41 mouse cellular contexts compared by ENCODE assay signal in the genomic region with DNA sequence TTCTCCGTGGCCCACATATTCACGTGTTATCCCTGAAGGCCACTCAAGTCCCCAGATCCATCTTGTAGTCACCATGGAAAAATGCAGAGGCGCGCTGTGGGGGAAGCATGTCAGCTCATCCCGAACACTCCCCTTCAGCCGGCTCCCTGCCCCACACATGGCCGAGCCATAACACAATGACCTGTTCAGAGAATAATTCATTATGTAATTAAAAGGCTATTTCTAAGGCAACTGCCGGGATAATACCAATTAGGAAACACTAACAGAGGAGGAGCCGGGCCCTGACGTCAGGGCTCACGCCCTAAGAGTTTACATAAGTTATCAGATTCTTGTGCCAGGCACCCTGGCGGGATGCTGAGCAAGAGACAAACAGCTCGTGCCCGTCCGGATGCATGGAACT. TPM values are rescaled to one million over a fixed set of nuclear protein-coding genes. Genes with fewer than 3 reads are reported as not detected.
DNase-seq lines count a peak whose midpoint lies in the region; ATAC-seq and TF ChIP-seq lines count a peak whose summit lies in the region.
"Had no signal": no experiment of that assay in that cellular context is flagged by ENCODE, and none has a peak within 500 bp of the region (broad histone marks: within the 10 kb centered on the region; RNA-seq: fewer than 3 reads in every experiment).

No protein-coding gene starts in this region.

- no peak overlapping the region for H3K27ac ChIP-seq in stomach, postnatal 0 days (replicated peaks)
- H3K27ac ChIP-seq: forebrain, embryonic 10.5 days; forebrain, embryonic 15.5 days; heart, embryonic 13.5 days; hindbrain, embryonic 10.5 days; hindbrain, embryonic 15.5 days; liver, embryonic 14.5 days; midbrain, embryonic 13.5 days had no signal

- H3K4me1 ChIP-seq in stomach, postnatal 0 days (replicated peaks; ENCODE audit: control insufficient read depth, insufficient read depth) = no peaks in the 10 kb centered on the region
- H3K4me1 ChIP-seq: forebrain, embryonic 15.5 days; heart, embryonic 13.5 days; hindbrain, embryonic 15.5 days; megakaryocyte, embryonic 14.5 days had no signal

- H3K4me3 ChIP-seq in stomach, postnatal 0 days (ENCODE audit: low read depth, low read length) = no peak overlapping the region
- H3K4me3 ChIP-seq: embryonic facial prominence, embryonic 13.5 days; forebrain, embryonic 10.5 days; forebrain, embryonic 15.5 days; heart, embryonic 13.5 days; hindbrain, embryonic 10.5 days; hindbrain, embryonic 15.5 days; megakaryocyte, embryonic 14.5 days; midbrain, embryonic 13.5 days had no signal

- no peak for ATAC-seq in stomach, postnatal 0 days (ENCODE audit: low FRiP score, low TSS enrichment)
- ATAC-seq: CD4-positive, CD25-positive, alpha-beta regulatory T cell, adult 4 months; forebrain, embryonic 15.5 days; inflammation-experienced regulatory T-cells, adult 6 months; midbrain, embryonic 13.5 days had no signal

- no peak overlapping the region for H3K4me2 ChIP-seq in stomach, postnatal 0 days (replicated peaks; ENCODE audit: low read depth)
- H3K4me2 ChIP-seq: embryonic facial prominence, embryonic 13.5 days; forebrain, embryonic 15.5 days; heart, embryonic 13.5 days; hindbrain, embryonic 15.5 days; midbrain, embryonic 13.5 days had no signal

- DNase-seq in heart, adult 11 months = peak; percentile 93
- DNase-seq in heart, postnatal 10 days = no peak
- peak; percentile 43 for DNase-seq in ovary, postnatal 36 days (ENCODE audit: low spot score)
- no peak for DNase-seq in ovary, postnatal 14 days (ENCODE audit: low spot score)
- peak; percentile 54 for DNase-seq in lung, postnatal 10 days
- peak; percentile 22 for DNase-seq in stomach, postnatal 0 days (ENCODE audit: low spot score)
- DNase-seq in thymus, postnatal 36 days = no peak
- DNase-seq: cerebellum, adult 18-20 months; cerebellum, postnatal 10 days; gastrocnemius, postnatal 25 days; heart, postnatal 14 days; kidney, adult 8-10 months; kidney, postnatal 10 days; liver; right cerebral cortex, postnatal 14 days; thymus, postnatal 14 days had no signal

- no peak for TF ChIP-seq CTCF in stomach, postnatal 0 days (IDR thresholded peaks at IDR 0.05; ENCODE audit: low read depth)

- H3K27me3 ChIP-seq in stomach, postnatal 0 days (ENCODE audit: control insufficient read depth, insufficient read depth, low read length) = no peaks in the 10 kb centered on the region
- H3K27me3 ChIP-seq: forebrain, embryonic 15.5 days; hindbrain, embryonic 15.5 days; midbrain, embryonic 13.5 days had no signal

- TF ChIP-seq EP300 in stomach, postnatal 0 days (optimal IDR thresholded peaks at IDR 0.05) = no peak

- intact Hi-C loops in heart, postnatal 10 days (cut with DNase I) = no loop called here

- H3K9ac ChIP-seq in stomach, postnatal 0 days (ENCODE audit: low read length) = no peak overlapping the region
- H3K9ac ChIP-seq: embryonic facial prominence, embryonic 13.5 days; forebrain, embryonic 15.5 days; heart, embryonic 13.5 days; hindbrain, embryonic 15.5 days; liver, embryonic 14.5 days; midbrain, embryonic 13.5 days had no signal

- H3K36me3 ChIP-seq in stomach, postnatal 0 days (ENCODE audit: control insufficient read depth, insufficient read depth, low read length) = no peaks in the 10 kb centered on the region
- H3K36me3 ChIP-seq: embryonic facial prominence, embryonic 13.5 days; forebrain, embryonic 10.5 days; forebrain, embryonic 15.5 days; heart, embryonic 13.5 days; hindbrain, embryonic 10.5 days; hindbrain, embryonic 15.5 days; midbrain, embryonic 13.5 days had no signal

- H3K9me3 ChIP-seq in stomach, postnatal 0 days (ENCODE audit: control insufficient read depth, low read length) = no peaks in the 10 kb centered on the region
- H3K9me3 ChIP-seq: embryonic facial prominence, embryonic 13.5 days; forebrain, embryonic 10.5 days; forebrain, embryonic 15.5 days; heart, embryonic 13.5 days; hindbrain, embryonic 10.5 days; hindbrain, embryonic 15.5 days; megakaryocyte, embryonic 14.5 days; midbrain, embryonic 13.5 days had no signal

- 57% methylated on average over 15 of the region's 15 CpGs for WGBS in stomach, postnatal 0 days

RNA-seq across cellular contexts. Expression of a gene that starts 36.8 kb away (rescaled TPM):
- total RNA-seq in heart, postnatal 10 days (2021) = not detected
- polyA plus RNA-seq in stomach, postnatal 0 days (2015; fragmentation: Nextera tagmentation; extraction: Ambion mirVana) = not detected in 2 replicates
- total RNA-seq: adrenal gland, postnatal 36 days; common myeloid progenitor, adult 5-6 weeks; gastrocnemius, adult 18-20 months; gastrocnemius, postnatal 25 days; heart, adult 18-20 months; heart, postnatal 14 days; layer of hippocampus, postnatal 10 days; left cerebral cortex, adult 18-20 months; left cerebral cortex, postnatal 14 days had no signal
- polyA plus RNA-seq: brain, embryonic 14.5 days; CD4-positive, CD25-positive, alpha-beta regulatory T cell, adult 4 months; embryonic facial prominence, embryonic 13.5 days; forebrain, embryonic 15.5 days; frontal cortex, adult 2 months; heart, embryonic 13.5 days; hindbrain, embryonic 10.5 days; inflammation-experienced regulatory T-cells, adult 6 months; limb, embryonic 11.5 days; liver, embryonic 14.5 days; lung, embryonic 16.5 days; midbrain, embryonic 13.5 days; neural tube, embryonic 14.5 days; small intestine, adult 2 months; stomach, embryonic 14.5 days had no signal

RNA-seq across cellular contexts. Expression of a gene that starts 50.8 kb away (rescaled TPM):
- total RNA-seq in heart, postnatal 10 days (2021) = not detected
- polyA plus RNA-seq in stomach, postnatal 0 days (2015; fragmentation: Nextera tagmentation; extraction: Ambion mirVana) = not detected in 2 replicates
- total RNA-seq: adrenal gland, postnatal 36 days; common myeloid progenitor, adult 5-6 weeks; gastrocnemius, adult 18-20 months; gastrocnemius, postnatal 25 days; heart, adult 18-20 months; heart, postnatal 14 days; layer of hippocampus, postnatal 10 days; left cerebral cortex, adult 18-20 months; left cerebral cortex, postnatal 14 days had no signal
- polyA plus RNA-seq: brain, embryonic 14.5 days; CD4-positive, CD25-positive, alpha-beta regulatory T cell, adult 4 months; embryonic facial prominence, embryonic 13.5 days; forebrain, embryonic 10.5 days; forebrain, embryonic 15.5 days; frontal cortex, adult 2 months; heart, embryonic 13.5 days; hindbrain, embryonic 10.5 days; hindbrain, embryonic 15.5 days; inflammation-experienced regulatory T-cells, adult 6 months; limb, embryonic 11.5 days; liver, embryonic 14.5 days; lung, embryonic 16.5 days; midbrain, embryonic 13.5 days; neural tube, embryonic 14.5 days; small intestine, adult 2 months; stomach, embryonic 14.5 days had no signal

RNA-seq across cellular contexts. Expression of a gene that starts 59.1 kb away (rescaled TPM):
- total RNA-seq in heart, postnatal 10 days (2021) = not detected
- polyA plus RNA-seq in stomach, postnatal 0 days (2015; fragmentation: Nextera tagmentation; extraction: Ambion mirVana) = not detected in 2 replicates
- total RNA-seq: adrenal gland, postnatal 36 days; common myeloid progenitor, adult 5-6 weeks; gastrocnemius, adult 18-20 months; gastrocnemius, postnatal 25 days; heart, adult 18-20 months; heart, postnatal 14 days; layer of hippocampus, postnatal 10 days; left cerebral cortex, adult 18-20 months; left cerebral cortex, postnatal 14 days had no signal
- polyA plus RNA-seq: brain, embryonic 14.5 days; CD4-positive, CD25-positive, alpha-beta regulatory T cell, adult 4 months; embryonic facial prominence, embryonic 13.5 days; forebrain, embryonic 15.5 days; frontal cortex, adult 2 months; heart, embryonic 13.5 days; hindbrain, embryonic 10.5 days; hindbrain, embryonic 15.5 days; inflammation-experienced regulatory T-cells, adult 6 months; limb, embryonic 11.5 days; liver, embryonic 14.5 days; lung, embryonic 16.5 days; neural tube, embryonic 14.5 days; small intestine, adult 2 months; stomach, embryonic 14.5 days had no signal

Comparison
In these comparisons a context has a peak if more than half of its experiments do, and no peak if none do; other contexts are left out.
1. DNase-seq: peak in heart, adult 11 months (single experiment), ovary, postnatal 36 days (single experiment), lung, postnatal 10 days (single experiment) and stomach, postnatal 0 days (single experiment); none in heart, postnatal 10 days (0 of 2), ovary, postnatal 14 days (single experiment) and thymus, postnatal 36 days (0 of 2).